Mouse (Mus musculus): ENCODE data around the gene Zdhhc22.

DNA sequence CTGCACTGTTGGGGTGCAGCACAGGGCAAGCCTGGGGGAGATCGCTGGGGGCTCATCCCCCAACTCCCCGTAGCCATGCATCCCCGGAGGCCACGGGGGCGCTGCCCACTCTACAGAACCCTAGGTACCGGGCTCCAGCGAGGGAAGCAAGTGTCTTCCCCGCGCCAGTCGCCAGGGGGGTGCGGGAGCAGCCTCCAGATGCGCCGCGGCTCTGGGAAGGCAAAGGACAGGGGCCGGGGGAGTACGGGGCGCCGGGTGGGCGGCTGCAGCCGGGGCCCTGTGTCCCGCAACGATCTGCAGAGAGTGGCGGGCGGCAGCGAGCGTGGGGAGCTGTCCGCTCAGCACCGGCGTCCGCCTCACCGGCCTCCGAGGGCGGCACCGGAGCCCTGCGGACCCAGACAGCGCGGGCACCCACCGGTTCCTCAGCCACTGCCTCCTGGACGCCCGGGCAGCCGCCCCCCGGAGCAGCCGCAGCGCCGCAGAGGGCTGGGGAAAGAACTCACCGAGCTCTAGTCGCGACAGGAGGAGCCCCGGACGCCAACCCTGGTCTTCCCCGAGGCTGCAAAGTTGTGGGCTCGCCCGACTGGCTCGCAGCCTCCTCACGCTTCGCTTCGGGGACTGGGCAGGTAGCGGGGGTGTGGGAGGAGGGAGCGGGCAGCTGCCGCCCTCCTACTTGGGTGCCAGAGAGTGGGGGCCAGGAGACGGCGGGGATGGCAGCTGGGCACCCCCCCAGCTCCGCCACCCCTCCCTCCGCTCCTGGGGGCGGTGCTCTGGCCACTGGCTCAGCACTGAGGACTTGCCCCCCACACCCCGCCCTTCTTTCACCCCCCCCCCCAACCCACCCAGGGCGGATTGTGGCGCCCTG lies at the start of gene Zdhhc22:
- TF ChIP-seq EP300 (IDR thresholded peaks at IDR 0.05; ENCODE audit: insufficient read depth, low read depth, low read length) (no peak), CTCF (IDR thresholded peaks at IDR 0.05) (0 out of 2 replicates have a peak, but pooled peaks have one; percentile 13)
